Mouse (Mus musculus) midbrain, embryonic 16.5 days (tissue): ENCODE data around the gene Mpdu1. TPM values are rescaled to one million over a fixed set of nuclear protein-coding genes. Genes with fewer than 3 reads are reported as not detected.
A peak's percentile ranks its signal among the peaks of the same experiment; 100 is the strongest.
"Not testable (repeated sequence)": the region's sequence is repeated elsewhere in the genome, so short reads cannot be mapped to it uniquely, and the experiment has no call there.

Experiments
- ATAC-seq: fragments of 200-750 bp; cut with Nextera tagmentation; 2 replicates; pipeline ENCODE4 v1.8.0; 2017; ENCODE audit warnings: moderate TSS enrichment
- H3K27ac ChIP-seq: fragments of 300-500 bp; sonication (generic); 2 replicates; pipeline ENCODE4 v1.5.1; 2014; ENCODE audit warnings: mild to moderate bottlenecking, low read length, mixed read lengths
- H3K27me3 ChIP-seq: fragments of 300-500 bp; sonication (generic); 2 replicates; pipeline ENCODE4 v1.6.1; 2014; ENCODE audit warnings: low read depth, low read length, mixed read lengths; ENCODE audit not compliant: control insufficient read depth, insufficient read depth
- H3K36me3 ChIP-seq: fragments of 300-500 bp; sonication (generic); 2 replicates; pipeline ENCODE4 v1.6.1; 2014; ENCODE audit warnings: mild to moderate bottlenecking, low read length, moderate library complexity, mixed read lengths; ENCODE audit not compliant: control insufficient read depth, insufficient read depth
- H3K4me1 ChIP-seq: fragments of 300-500 bp; sonication (generic); 2 replicates; pipeline ENCODE4 v1.6.1; 2014; ENCODE audit warnings: mild to moderate bottlenecking, low read length, mixed read lengths; ENCODE audit not compliant: control insufficient read depth, insufficient read depth
- H3K4me2 ChIP-seq: fragments of 300-500 bp; sonication (generic); 2 replicates; pipeline ENCODE4 v1.6.1; 2014; ENCODE audit warnings: mild to moderate bottlenecking, low read length, mixed read lengths
- H3K4me3 ChIP-seq: fragments of 300-500 bp; sonication (generic); 2 replicates; pipeline ENCODE4 v1.5.1; 2014; ENCODE audit warnings: low read depth, mild to moderate bottlenecking, low read length, moderate library complexity, mixed read lengths
- H3K9ac ChIP-seq: fragments of 300-500 bp; sonication (generic); 2 replicates; pipeline ENCODE4 v1.6.1; 2014; ENCODE audit warnings: low read depth, low read length, mixed read lengths
- H3K9me3 ChIP-seq: fragments of 300-500 bp; sonication (generic); replicated peaks from 2 replicates; pipeline ENCODE4 v1.6.1; 2014; ENCODE audit warnings: mild to moderate bottlenecking, low read length, mixed read lengths; ENCODE audit not compliant: control insufficient read depth, poor library complexity, severe bottlenecking
- WGBS: fragments of 180-500 bp; shearing (Covaris S2); extraction: QIAGEN DNeasy Blood & Tissue Kit; methylation state at CpG from one replicate; pipeline ENCODE4 v1.1.7; 2014; 5-methylcytosine and 5-hydroxymethylcytosine counted together
- polyA plus RNA-seq: library from polyadenylated mRNA; unstranded; fragments of >200 nt; fragmentation: Nextera tagmentation; extraction: Ambion mirVana; gene quantifications from 2 replicates; pipeline ENCODE4 v1.2.1, GENCODE M21; 2015

Gene Mpdu1
- polyA plus RNA-seq, 1 experiment from 2014 or later: 101 TPM

DNA sequence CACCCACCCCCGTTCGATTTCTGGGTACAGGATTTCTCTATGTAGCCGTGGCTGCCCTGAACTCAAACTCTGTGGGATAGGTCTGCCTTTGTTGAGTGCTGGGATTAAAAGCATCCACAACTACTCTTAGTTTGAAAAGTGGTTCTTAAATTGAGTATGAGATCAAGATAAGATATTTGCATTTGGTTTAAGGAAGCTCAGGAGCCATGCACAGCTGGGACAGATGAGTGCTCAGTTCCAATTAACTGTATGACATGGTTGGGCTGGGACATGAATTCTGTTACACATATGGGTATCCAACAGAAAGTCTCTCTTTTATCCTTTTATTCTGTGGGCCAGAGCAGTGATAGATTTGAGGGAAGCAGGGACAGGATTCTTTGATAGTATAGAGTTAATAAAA lies 27.0 kb downstream of the Mpdu1 start:
- Histone ChIP-seq H3K36me3 (0 out of 2 replicates have a peak, but pooled peaks cover 9% of the 10 kb centered on the region), H3K4me3 (no peak overlapping the region), H3K4me1 (peaks cover 33% of the 10 kb centered on the region), H3K9ac (0 out of 2 replicates have a peak overlapping the region, but pooled peaks have one; percentile 4), H3K27ac (no peak overlapping the region), H3K27me3 (no peaks in the 10 kb centered on the region), H3K9me3 (no peaks in the 10 kb centered on the region), H3K4me2 (peak overlapping the region; percentile 24)
- WGBS: 83% methylated on average over 3 of the region's 3 CpGs
- ATAC-seq: no peak

DNA sequence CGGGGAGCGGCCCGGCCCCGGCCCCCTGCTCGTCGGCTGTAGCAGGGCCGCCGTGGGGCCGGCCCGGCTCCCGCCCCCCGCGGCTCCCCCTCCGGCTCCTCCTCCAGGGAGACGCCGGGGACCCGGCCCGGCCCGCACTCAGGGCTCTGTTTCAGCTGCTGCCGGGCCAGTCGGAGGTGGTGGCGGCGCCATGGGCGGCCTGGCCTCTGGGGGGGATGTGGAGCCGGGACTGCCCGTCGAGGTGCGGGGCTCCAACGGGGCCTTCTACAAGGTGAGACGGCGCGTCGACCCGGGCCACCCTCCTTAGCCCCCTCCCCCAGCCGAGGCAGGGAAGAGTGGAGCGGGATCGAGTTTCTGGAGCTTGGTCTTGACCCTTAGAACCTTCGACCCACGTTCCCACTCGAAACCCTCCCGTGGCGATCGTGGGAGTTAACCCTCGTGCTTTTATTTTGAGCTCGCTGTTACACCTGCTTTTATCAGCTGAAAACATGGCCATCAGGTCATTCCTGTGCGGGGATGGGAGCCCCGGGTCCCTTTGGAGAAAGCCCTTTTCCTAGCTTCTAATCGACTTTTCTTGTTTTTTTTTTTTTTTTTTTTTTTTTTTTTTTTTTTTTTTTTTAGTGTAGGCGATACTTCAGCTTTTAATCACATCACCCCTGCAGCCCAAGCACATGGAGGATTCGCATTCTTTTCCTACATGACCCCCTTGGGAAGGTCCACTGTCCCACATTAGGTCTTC lies 29.1 kb downstream of the Mpdu1 start:
- Histone ChIP-seq H3K27me3 (no peaks in the 10 kb centered on the region), H3K27ac (peak overlapping the region; percentile 93), H3K36me3 (0 out of 2 replicates have a peak, but pooled peaks cover 3% of the 10 kb centered on the region), H3K9me3 (no peaks in the 10 kb centered on the region), H3K4me2 (peak overlapping the region; percentile 87), H3K4me3 (peak overlapping the region; percentile 79), H3K4me1 (peaks cover 33% of the 10 kb centered on the region), H3K9ac (peak overlapping the region; percentile 99)
- ATAC-seq: peak; percentile 40
- under 1% methylated on average over 36 of the region's 50 CpGs for WGBS

DNA sequence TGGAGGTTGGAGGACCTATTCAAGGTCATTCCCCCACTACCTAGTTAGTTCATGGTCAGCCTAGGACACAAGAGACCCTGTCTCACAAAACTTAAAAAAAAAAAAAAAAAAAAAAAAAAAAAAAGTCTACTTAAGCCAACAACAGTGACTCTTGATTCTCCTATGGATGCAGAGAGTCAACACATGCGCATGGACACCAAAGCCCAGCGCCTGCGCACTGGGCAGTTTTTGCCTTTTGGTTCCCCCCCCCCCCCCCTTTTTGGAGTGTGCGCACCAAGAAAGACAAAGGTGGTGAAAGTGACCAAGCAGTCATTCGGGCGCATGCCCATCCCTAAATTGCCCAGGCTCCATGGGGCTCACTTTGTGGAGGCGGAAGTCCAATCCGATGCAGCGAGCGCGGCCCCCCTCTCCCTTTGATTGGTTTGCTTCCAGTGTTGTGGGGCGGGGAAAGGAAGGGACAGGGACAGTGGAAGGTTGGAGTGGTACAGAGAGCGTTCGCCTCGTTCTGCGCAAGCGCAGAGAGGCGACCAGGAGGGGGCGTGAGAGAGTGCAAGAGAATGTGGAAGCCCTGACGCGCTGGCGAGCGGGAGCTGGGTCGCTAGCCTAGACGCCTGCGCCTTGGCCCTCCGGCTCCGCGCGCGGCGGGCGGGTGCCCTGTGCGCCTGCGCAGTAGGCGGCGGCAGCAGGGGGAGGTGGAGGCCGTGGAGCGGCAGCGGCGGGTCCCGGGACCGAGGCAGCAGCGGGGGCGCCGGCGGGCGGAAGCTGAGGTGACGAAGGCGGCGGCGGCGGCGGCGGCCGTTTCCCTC lies 30.0 kb downstream of the Mpdu1 start, which contains the start of gene Fxr2:
Gene Fxr2, plus strand, starts transcription at position 707 of the 806 bp plus-strand sequence.
- H3K27ac ChIP-seq: peak within 1 kb of the TSS; percentile 93
- ATAC-seq: peak; percentile 99
- no peaks in the 10 kb centered on the region for H3K27me3 ChIP-seq
- peak within 1 kb of the TSS; percentile 87 for H3K4me2 ChIP-seq
- 0 out of 2 replicates have a peak, but pooled peaks cover 3% of the 10 kb centered on the region for H3K36me3 ChIP-seq
- H3K9ac ChIP-seq: peak within 1 kb of the TSS; percentile 99
- peak within 1 kb of the TSS; percentile 79 for H3K4me3 ChIP-seq
- no peaks in the 10 kb centered on the region for H3K9me3 ChIP-seq
- WGBS: under 1% methylated on average over 31 of the region's 56 CpGs
- H3K4me1 ChIP-seq: peaks cover 33% of the 10 kb centered on the region

DNA sequence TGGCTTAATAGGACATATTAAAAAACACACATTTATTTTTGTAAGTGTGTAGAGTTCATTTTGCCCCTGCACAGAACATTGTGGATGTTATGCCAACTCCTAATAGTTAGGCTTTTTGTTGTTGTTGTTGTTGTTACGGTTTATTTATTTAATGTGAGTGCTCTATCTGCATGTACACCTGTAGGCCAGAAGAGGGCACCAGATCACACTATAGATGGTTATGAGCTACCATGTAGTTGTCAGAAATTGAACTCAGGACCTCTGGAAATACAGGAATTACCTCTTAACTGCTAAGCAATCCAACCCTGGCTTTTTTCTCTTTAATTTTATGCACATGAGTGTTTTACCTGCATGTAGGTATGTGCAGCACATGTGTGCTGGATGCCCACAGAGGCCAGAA lies 32.6 kb downstream of the Mpdu1 start:
- no peaks in the 10 kb centered on the region for H3K27me3 ChIP-seq
- no peak overlapping the region for H3K9ac ChIP-seq
- no peak overlapping the region for H3K27ac ChIP-seq
- no peak overlapping the region for H3K4me3 ChIP-seq
- ATAC-seq: no peak
- no peaks in the 10 kb centered on the region for H3K36me3 ChIP-seq
- H3K4me1 ChIP-seq: peaks cover 15% of the 10 kb centered on the region
- 59% methylated on average over 1 of the region's 1 CpGs for WGBS
- no peak overlapping the region for H3K4me2 ChIP-seq
- no peaks in the 10 kb centered on the region for H3K9me3 ChIP-seq

DNA sequence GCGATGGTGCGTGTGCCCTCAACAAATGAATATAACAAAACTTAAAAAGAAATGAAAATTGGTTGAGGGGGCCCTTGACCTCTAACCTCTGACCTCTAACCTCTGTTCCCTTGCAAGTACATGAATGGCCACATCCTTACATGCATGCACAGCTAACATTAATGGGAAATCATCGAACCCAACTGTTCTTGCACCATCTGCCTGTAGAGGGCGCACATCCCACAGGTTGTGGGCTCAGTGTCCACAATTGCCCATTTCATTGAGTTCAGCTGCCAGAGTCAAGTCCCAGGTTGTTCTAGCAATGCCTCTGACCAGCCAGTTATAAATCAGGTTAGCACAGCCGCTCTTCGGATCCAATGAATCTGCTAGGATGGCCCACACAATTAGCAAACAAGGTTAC lies 34.2 kb downstream of the Mpdu1 start:
- H3K36me3 ChIP-seq: no peaks in the 10 kb centered on the region
- H3K9me3 ChIP-seq: no peaks in the 10 kb centered on the region
- no peak overlapping the region for H3K4me3 ChIP-seq
- ATAC-seq: no peak
- no peak overlapping the region for H3K4me2 ChIP-seq
- H3K4me1 ChIP-seq: peaks cover 4% of the 10 kb centered on the region; the same call in 1 of the 2 replicates
- no peak overlapping the region for H3K27ac ChIP-seq
- no peak overlapping the region for H3K9ac ChIP-seq
- 40% methylated on average over 6 of the region's 6 CpGs for WGBS
- no peaks in the 10 kb centered on the region for H3K27me3 ChIP-seq

DNA sequence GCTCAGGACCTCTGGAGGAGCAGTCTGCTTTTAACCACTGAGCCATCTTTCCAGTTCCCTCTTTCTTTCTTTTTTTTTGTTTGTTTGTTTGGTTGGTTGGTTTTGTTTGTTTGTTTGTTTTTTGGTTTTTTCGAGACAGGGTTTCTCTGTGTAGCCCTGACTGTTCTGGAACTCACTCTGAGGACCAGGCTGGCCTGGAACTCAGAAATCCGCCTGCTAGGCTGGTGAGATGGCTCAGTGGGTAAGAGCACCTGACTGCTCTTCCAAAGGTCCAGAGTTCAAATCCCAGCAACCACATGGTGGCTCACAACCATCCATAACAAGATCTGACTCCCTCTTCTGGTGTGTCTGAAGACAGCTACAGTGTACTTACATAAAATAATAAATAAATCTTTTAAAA lies 38.1 kb downstream of the Mpdu1 start:
- peaks cover 10% of the 10 kb centered on the region for H3K4me1 ChIP-seq
- H3K9ac ChIP-seq, H3K4me2 ChIP-seq, H3K4me3 ChIP-seq, H3K27ac ChIP-seq, H3K36me3 ChIP-seq, H3K27me3 ChIP-seq, ATAC-seq, H3K9me3 ChIP-seq: not testable (repeated sequence)
- 89% methylated on average over 2 of the region's 2 CpGs for WGBS

DNA sequence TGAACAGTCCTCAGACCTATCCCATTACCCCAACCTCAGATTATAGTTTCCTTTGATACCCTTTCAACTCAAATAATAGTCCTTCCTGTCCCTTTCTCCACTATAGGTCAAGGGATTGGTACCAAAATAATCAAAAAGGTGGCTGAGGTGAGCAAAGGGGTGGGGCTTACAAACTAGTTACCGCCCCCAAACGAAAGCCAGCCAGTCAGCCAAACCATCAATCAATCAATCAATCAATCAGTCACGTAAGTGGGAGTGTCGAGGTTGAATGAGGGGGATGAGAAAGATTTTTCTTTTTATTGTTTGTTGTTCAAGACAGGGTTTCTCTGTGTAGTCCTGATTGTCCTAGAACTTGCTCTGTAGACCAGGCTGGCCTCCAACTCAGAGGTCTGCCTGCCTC lies 39.4 kb downstream of the Mpdu1 start:
- Histone ChIP-seq H3K4me1 (peaks cover 10% of the 10 kb centered on the region), H3K4me3 (peak overlapping the region; percentile 56), H3K9me3 (no peaks in the 10 kb centered on the region), H3K27me3 (no peaks in the 10 kb centered on the region), H3K27ac (no peak overlapping the region), H3K36me3 (no peaks in the 10 kb centered on the region), H3K4me2 (peak overlapping the region; percentile 75), H3K9ac (peak overlapping the region; percentile 80; the same call in 1 of the 2 replicates)
- no peak for ATAC-seq
- 65% methylated on average over 4 of the region's 4 CpGs for WGBS

DNA sequence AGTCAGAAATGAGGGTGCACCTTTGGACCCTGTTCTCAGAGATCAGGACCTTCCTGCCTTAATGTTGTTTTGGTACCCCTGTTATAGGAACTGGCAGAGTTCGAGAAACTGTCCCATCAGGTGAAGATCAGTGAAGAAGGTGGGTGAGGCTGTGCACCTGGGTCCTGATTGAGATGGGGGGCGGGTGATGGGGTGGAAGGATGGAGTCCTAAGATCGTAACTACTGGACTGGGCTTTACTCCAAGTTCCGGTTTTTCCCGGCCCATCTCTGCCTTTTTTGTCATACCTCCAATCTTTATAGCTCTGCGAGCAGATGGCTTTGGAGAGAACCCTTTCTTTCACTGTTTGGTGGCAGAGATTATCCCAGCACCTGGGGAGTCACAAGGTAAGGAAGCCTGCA lies 40.0 kb downstream of the Mpdu1 start:
- 46% methylated on average over 6 of the region's 6 CpGs for WGBS
- Histone ChIP-seq H3K27me3 (no peaks in the 10 kb centered on the region), H3K4me1 (peaks cover 10% of the 10 kb centered on the region), H3K27ac (peak overlapping the region; percentile 83), H3K9me3 (no peaks in the 10 kb centered on the region), H3K9ac (peak overlapping the region; percentile 80), H3K4me2 (peak overlapping the region; percentile 75), H3K4me3 (peak overlapping the region; percentile 56), H3K36me3 (no peaks in the 10 kb centered on the region)
- peak; percentile 33; the same call in 1 of the 2 replicates for ATAC-seq
